Mouse (Mus musculus) kidney, embryonic 15.5 days (tissue): ENCODE measurements around the gene Pigt. TPM values are rescaled to one million over a fixed set of nuclear protein-coding genes. Genes with fewer than 3 reads are reported as not detected.

Source experiments
- ATAC-seq: fragments of 200-750 bp; cut with Nextera tagmentation; replicated peaks from 2 replicates; pipeline ENCODE4 v1.8.0; 2017; ENCODE audit warnings: moderate TSS enrichment; ENCODE audit not compliant: low FRiP score
- H3K27ac ChIP-seq: fragments of 300-500 bp; sonication (generic); 2 replicates; pipeline ENCODE4 v1.5.1; 2015; ENCODE audit warnings: mild to moderate bottlenecking, inconsistent platforms
- H3K27me3 ChIP-seq: fragments of 300-500 bp; sonication (generic); 2 replicates; pipeline ENCODE4 v1.6.1; 2015; ENCODE audit warnings: inconsistent platforms
- H3K36me3 ChIP-seq: fragments of 300-500 bp; sonication (generic); 2 replicates; pipeline ENCODE4 v1.6.1; 2015; ENCODE audit warnings: inconsistent platforms
- H3K4me1 ChIP-seq: fragments of 300-500 bp; sonication (generic); 2 replicates; pipeline ENCODE4 v1.6.1; 2015; ENCODE audit warnings: inconsistent platforms
- H3K4me2 ChIP-seq: fragments of 300-500 bp; sonication (generic); 2 replicates; pipeline ENCODE4 v1.6.1; 2015; ENCODE audit warnings: moderate library complexity, mild to moderate bottlenecking, inconsistent platforms
- H3K4me3 ChIP-seq: fragments of 300-500 bp; sonication (generic); replicated peaks from 2 replicates; pipeline ENCODE4 v1.5.1; 2015; ENCODE audit warnings: mild to moderate bottlenecking, inconsistent platforms
- H3K9ac ChIP-seq: fragments of 300-500 bp; sonication (generic); 2 replicates; pipeline ENCODE4 v1.6.1; 2015; ENCODE audit warnings: mild to moderate bottlenecking, inconsistent platforms
- H3K9me3 ChIP-seq: fragments of 300-500 bp; sonication (generic); replicated peaks from 2 replicates; pipeline ENCODE4 v1.6.1; 2016; ENCODE audit warnings: inconsistent platforms
- WGBS: fragments of 180-500 bp; shearing (Covaris S2); methylation state at CpG from one replicate; pipeline ENCODE4 v1.1.7; 2015; ENCODE audit warnings: mixed read lengths; 5-methylcytosine and 5-hydroxymethylcytosine counted together
- polyA plus RNA-seq: library from polyadenylated mRNA; unstranded; fragments of >200 nt; fragmentation: Nextera tagmentation; extraction: Ambion mirVana; gene quantifications from 2 replicates; pipeline ENCODE4 v1.2.1, GENCODE M21; 2015

Gene Pigt
- polyA plus RNA-seq, result 65.1 and 69.6 TPM in 2 replicates

- H3K4me2 ChIP-seq, result peak within 1 kb of the TSS; percentile 95
- no peaks in the 10 kb centered on the region for H3K9me3 ChIP-seq
- peak; percentile 94 for ATAC-seq
- H3K27ac ChIP-seq, result peak within 1 kb of the TSS; percentile 59
- H3K9ac ChIP-seq, result peak within 1 kb of the TSS; percentile 66
- peaks cover 20% of the 10 kb centered on the region for H3K4me1 ChIP-seq
- peaks cover 31% of the 10 kb centered on the region for H3K36me3 ChIP-seq
- H3K27me3 ChIP-seq, result no peaks in the 10 kb centered on the region
- 4% methylated on average over 43 of the region's 43 CpGs for WGBS
- H3K4me3 ChIP-seq, result peak within 1 kb of the TSS; percentile 94
Observed at GRCm38 (mm10) chr2:164496847-164497690, at the start of gene Pigt. Pigt (plus strand) TSS chr2:164497520.

GRCm38 (mm10) chr2:164448140-164448539 is 49.2 kb upstream of the Pigt start:
- WGBS, result 94% methylated on average over 1 of the region's 1 CpGs
- ATAC-seq, result no peak

GRCm38 (mm10) chr2:164448921-164449320 is 48.4 kb upstream of the Pigt start:
- H3K27ac ChIP-seq, result no peak overlapping the region
- ATAC-seq, result no peak

More at GRCm38 (mm10) chr2:164448140-164448539, 49.2 kb upstream of the Pigt start:
- Histone ChIP-seq H3K27ac (no peak overlapping the region), H3K4me2 (no peak overlapping the region), H3K4me1 (peaks cover 22% of the 10 kb centered on the region), H3K27me3 (no peaks in the 10 kb centered on the region), H3K36me3 (no peaks in the 10 kb centered on the region), H3K9ac (no peak overlapping the region), H3K4me3 (no peak overlapping the region), H3K9me3 (no peaks in the 10 kb centered on the region)

GRCm38 (mm10) chr2:164449341-164450042 is 47.8 kb upstream of the Pigt start:
- peaks cover 21% of the 10 kb centered on the region for H3K4me1 ChIP-seq
- no peaks in the 10 kb centered on the region for H3K36me3 ChIP-seq
- no peak overlapping the region for H3K9ac ChIP-seq
- H3K27ac ChIP-seq, result no peak overlapping the region
- no peak overlapping the region for H3K4me2 ChIP-seq
- H3K9me3 ChIP-seq, result no peaks in the 10 kb centered on the region
- no peak overlapping the region for H3K4me3 ChIP-seq
- WGBS, result 77% methylated on average over 14 of the region's 14 CpGs
- H3K27me3 ChIP-seq, result no peaks in the 10 kb centered on the region
- ATAC-seq, result no peak

More at GRCm38 (mm10) chr2:164448921-164449320, 48.4 kb upstream of the Pigt start:
- Histone ChIP-seq H3K4me1 (peaks cover 15% of the 10 kb centered on the region), H3K4me3 (no peak overlapping the region), H3K36me3 (no peaks in the 10 kb centered on the region), H3K27me3 (no peaks in the 10 kb centered on the region), H3K4me2 (no peak overlapping the region), H3K9ac (no peak overlapping the region), H3K9me3 (no peaks in the 10 kb centered on the region)
- 75% methylated on average over 5 of the region's 5 CpGs for WGBS

- WGBS, result 49% methylated on average over 13 of the region's 13 CpGs
- Histone ChIP-seq H3K27me3 (no peaks in the 10 kb centered on the region), H3K9ac (no peak overlapping the region), H3K4me2 (no peak overlapping the region), H3K4me3 (no peak overlapping the region), H3K27ac (no peak overlapping the region), H3K4me1 (peaks cover 47% of the 10 kb centered on the region), H3K36me3 (no peaks in the 10 kb centered on the region), H3K9me3 (no peaks in the 10 kb centered on the region)
- ATAC-seq, result no peak
Observed at GRCm38 (mm10) chr2:164452000-164452676, 45.2 kb upstream of the Pigt start.

- no peak overlapping the region for H3K4me3 ChIP-seq
- no peak overlapping the region for H3K9ac ChIP-seq
- H3K4me2 ChIP-seq, result no peak overlapping the region
- H3K27me3 ChIP-seq, result no peaks in the 10 kb centered on the region
- H3K27ac ChIP-seq, result 0 out of 2 replicates have a peak overlapping the region, but pooled peaks have one; percentile 15
- peaks cover 48% of the 10 kb centered on the region for H3K4me1 ChIP-seq
- WGBS, result 77% methylated on average over 14 of the region's 14 CpGs
- H3K36me3 ChIP-seq, result no peaks in the 10 kb centered on the region
- ATAC-seq, result no peak
- no peaks in the 10 kb centered on the region for H3K9me3 ChIP-seq
Observed at GRCm38 (mm10) chr2:164453047-164453757, 44.1 kb upstream of the Pigt start.

GRCm38 (mm10) chr2:164453887-164454500 is 43.3 kb upstream of the Pigt start:
- no peak overlapping the region for H3K9ac ChIP-seq
- H3K4me1 ChIP-seq, result peaks cover 53% of the 10 kb centered on the region
- no peak overlapping the region for H3K4me2 ChIP-seq
- peak overlapping the region; percentile 93 for H3K27ac ChIP-seq
- no peak for ATAC-seq
- no peak overlapping the region for H3K4me3 ChIP-seq
- WGBS, result 62% methylated on average over 7 of the region's 7 CpGs
- no peaks in the 10 kb centered on the region for H3K36me3 ChIP-seq
- H3K9me3 ChIP-seq, result no peaks in the 10 kb centered on the region
- H3K27me3 ChIP-seq, result no peaks in the 10 kb centered on the region

- no peak for ATAC-seq
- Histone ChIP-seq H3K4me1 (peaks cover 53% of the 10 kb centered on the region), H3K36me3 (no peaks in the 10 kb centered on the region), H3K27me3 (no peaks in the 10 kb centered on the region), H3K9me3 (no peaks in the 10 kb centered on the region), H3K27ac (peak overlapping the region; percentile 93), H3K4me2 (no peak overlapping the region), H3K4me3 (no peak overlapping the region), H3K9ac (no peak overlapping the region)
- WGBS, result 59% methylated on average over 10 of the region's 10 CpGs
Observed at GRCm38 (mm10) chr2:164454846-164455245, 42.5 kb upstream of the Pigt start.

GRCm38 (mm10) chr2:164455421-164456190 is 41.7 kb upstream of the Pigt start:
- no peak overlapping the region for H3K4me2 ChIP-seq
- WGBS, result 53% methylated on average over 6 of the region's 6 CpGs
- no peaks in the 10 kb centered on the region for H3K36me3 ChIP-seq
- no peak for ATAC-seq
- peaks cover 53% of the 10 kb centered on the region for H3K4me1 ChIP-seq
- H3K9ac ChIP-seq, result no peak overlapping the region
- no peaks in the 10 kb centered on the region for H3K9me3 ChIP-seq
- H3K4me3 ChIP-seq, result no peak overlapping the region
- H3K27me3 ChIP-seq, result no peaks in the 10 kb centered on the region
- H3K27ac ChIP-seq, result peak overlapping the region; percentile 93

GRCm38 (mm10) chr2:164456413-164456812 is 40.9 kb upstream of the Pigt start:
- Histone ChIP-seq H3K4me3 (peak overlapping the region; percentile 22; the same call in 1 of the 2 replicates), H3K9me3 (no peaks in the 10 kb centered on the region), H3K36me3 (no peaks in the 10 kb centered on the region), H3K4me2 (peak overlapping the region; percentile 51), H3K27me3 (no peaks in the 10 kb centered on the region), H3K4me1 (peaks cover 53% of the 10 kb centered on the region), H3K27ac (peak overlapping the region; percentile 93), H3K9ac (no peak overlapping the region; the same call in 1 of the 2 replicates)
- 85% methylated on average over 1 of the region's 1 CpGs for WGBS
- ATAC-seq, result no peak
